Mouse (Mus musculus) adrenal gland, postnatal 14 days (tissue): ENCODE data around the gene Cd200r3. TPM values are rescaled to one million over a fixed set of nuclear protein-coding genes. Genes with fewer than 3 reads are reported as not detected.

ENCODE experiments used
- DNase-seq: peaks from one replicate; pipeline ENCODE4 v3.0.0; 2021; ENCODE audit warnings: mixed read lengths
- total RNA-seq: library from RNA; stranded (reverse); gene quantifications from 2 replicates; pipeline ENCODE4 v1.2.3, GENCODE M21; 2021

The Cd200r3 gene
- total RNA-seq, 1 experiment from 2014 or later = 0.19 TPM

- DNase-seq = no peak
These were observed 45.3 kb downstream of the Cd200r3 start for GRCm38 (mm10) chr16:44988667-44989357.

GRCm38 (mm10) chr16:44993319-44994019 is 50.0 kb downstream of the Cd200r3 start:
- no peak for DNase-seq

- no peak for DNase-seq
These were observed 50.9 kb downstream of the Cd200r3 start for GRCm38 (mm10) chr16:44994206-44994953.

GRCm38 (mm10) chr16:44995111-44995510 is 51.6 kb downstream of the Cd200r3 start:
- DNase-seq = no peak

GRCm38 (mm10) chr16:44996701-44997100 is 53.2 kb downstream of the Cd200r3 start:
- DNase-seq = peak; percentile 46

GRCm38 (mm10) chr16:44999537-44999936 is 56.1 kb downstream of the Cd200r3 start:
- no peak for DNase-seq

- DNase-seq = no peak
These were observed 61.0 kb downstream of the Cd200r3 start for GRCm38 (mm10) chr16:45004443-45004842.

GRCm38 (mm10) chr16:45005280-45005679 is 61.8 kb downstream of the Cd200r3 start:
- no peak for DNase-seq

GRCm38 (mm10) chr16:45006971-45007370 is 63.5 kb downstream of the Cd200r3 start:
- DNase-seq = no peak

- no peak for DNase-seq
These were observed 64.3 kb downstream of the Cd200r3 start for GRCm38 (mm10) chr16:45007807-45008206.

GRCm38 (mm10) chr16:45009634-45010033 is 66.2 kb downstream of the Cd200r3 start:
- peak; percentile 18 for DNase-seq

- DNase-seq = peak; percentile 56
These were observed 72.1 kb downstream of the Cd200r3 start for GRCm38 (mm10) chr16:45015591-45015990.

- DNase-seq = no peak
These were observed 73.0 kb downstream of the Cd200r3 start for GRCm38 (mm10) chr16:45016488-45016887.

- DNase-seq = no peak
These were observed 75.4 kb downstream of the Cd200r3 start for GRCm38 (mm10) chr16:45018868-45019267.

GRCm38 (mm10) chr16:45020055-45020454 is 76.6 kb downstream of the Cd200r3 start:
- no peak for DNase-seq

- DNase-seq = no peak
These were observed 77.3 kb downstream of the Cd200r3 start for GRCm38 (mm10) chr16:45020669-45021309.

- DNase-seq = no peak
These were observed 78.0 kb downstream of the Cd200r3 start for GRCm38 (mm10) chr16:45021443-45021842.

GRCm38 (mm10) chr16:45023904-45024303 is 80.4 kb downstream of the Cd200r3 start:
- peak; percentile 76 for DNase-seq

- DNase-seq = no peak
These were observed 81.8 kb downstream of the Cd200r3 start for GRCm38 (mm10) chr16:45025321-45025720.

GRCm38 (mm10) chr16:45029080-45029479 is 85.6 kb downstream of the Cd200r3 start:
- no peak for DNase-seq

- no peak for DNase-seq
These were observed 86.0 kb downstream of the Cd200r3 start for GRCm38 (mm10) chr16:45029493-45029892.

- peak; percentile 16 for DNase-seq
These were observed 86.6 kb downstream of the Cd200r3 start for GRCm38 (mm10) chr16:45030127-45030526.

- peak; percentile 42 for DNase-seq
These were observed 87.3 kb downstream of the Cd200r3 start for GRCm38 (mm10) chr16:45030796-45031195.
